Mouse (Mus musculus): ENCODE results near the gene B130006D01Rik.

Gene B130006D01Rik

DNA sequence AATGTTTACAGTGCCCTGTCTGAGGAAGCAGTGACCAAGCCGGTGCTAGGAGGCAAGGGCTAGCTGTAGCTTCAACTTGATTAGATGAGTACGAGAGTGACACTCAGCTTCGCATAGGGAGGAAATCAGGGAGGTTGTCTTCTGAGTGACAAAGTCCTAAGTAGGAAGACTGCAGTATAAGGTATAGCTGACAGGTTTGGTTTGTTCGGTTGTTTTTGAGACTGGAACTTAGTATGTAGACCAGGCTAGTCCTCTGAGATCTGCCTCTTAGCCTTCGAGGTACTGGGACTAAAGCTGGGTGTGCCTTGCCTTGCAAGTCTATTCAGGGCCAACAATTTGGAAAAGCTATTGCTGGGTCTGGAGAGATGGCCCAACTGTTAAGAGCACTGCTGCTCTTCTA lies at the start of gene B130006D01Rik:
B130006D01Rik (plus strand) TSS at position 301 of the 400 bp plus-strand sequence.
- DNase-seq (ENCODE audit: low spot score in 2 of 2): no peak

GRCm38 (mm10) chr11:95675498-95675897 lies 47.9 kb upstream of the B130006D01Rik start:
- DNase-seq (ENCODE audit: low spot score in 2 of 2): no peak

DNA sequence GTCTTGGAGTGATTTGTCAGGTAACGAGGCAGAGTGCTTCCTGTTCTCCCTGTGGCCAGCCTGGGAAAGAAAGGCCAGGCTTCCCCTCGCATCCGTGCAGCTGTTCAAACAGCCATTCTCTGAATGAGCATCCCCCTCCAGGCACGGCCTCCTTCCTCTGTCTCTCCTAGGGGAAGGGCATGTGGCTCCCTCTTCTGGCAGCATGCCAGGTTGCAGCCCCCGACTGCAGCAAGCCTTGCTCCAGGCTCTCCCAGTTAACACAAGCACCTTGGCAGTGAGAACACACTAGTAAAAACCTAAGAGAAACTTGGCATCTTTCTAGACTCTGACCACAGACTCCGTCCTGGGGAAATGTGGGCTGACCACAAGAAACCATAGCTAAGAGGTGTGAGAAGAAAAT lies 47.1 kb upstream of the B130006D01Rik start:
- peak; percentile 66 to 73 for DNase-seq (ENCODE audit: low spot score in 2 of 2)

- no peak for DNase-seq (ENCODE audit: low spot score in 2 of 2)
Observed at GRCm38 (mm10) chr11:95677925-95678701, 45.3 kb upstream of the B130006D01Rik start.

- DNase-seq (ENCODE audit: low spot score in 2 of 2): no peak
Observed at GRCm38 (mm10) chr11:95681995-95682601, 41.3 kb upstream of the B130006D01Rik start.

DNA sequence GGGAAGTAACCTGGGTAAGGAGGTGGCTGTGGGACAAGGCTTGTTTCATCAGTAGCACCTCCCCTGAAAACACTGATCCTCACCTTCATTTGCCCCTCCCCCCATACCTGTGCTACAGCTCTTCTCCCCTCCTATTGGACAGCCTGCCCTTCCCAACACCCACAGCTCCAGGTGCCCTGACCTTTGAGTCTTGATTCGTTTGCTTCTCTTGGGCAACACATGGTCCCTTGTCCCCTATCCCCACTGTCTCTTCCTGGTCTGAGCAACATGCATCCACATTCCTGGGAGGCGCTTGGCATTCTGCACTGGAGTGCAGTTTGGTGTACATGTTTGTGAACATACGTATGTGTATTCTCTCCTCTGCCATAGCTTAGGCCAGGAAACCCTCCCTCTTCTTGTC lies 40.4 kb upstream of the B130006D01Rik start:
- no peak for DNase-seq (ENCODE audit: low spot score in 2 of 2)

DNA sequence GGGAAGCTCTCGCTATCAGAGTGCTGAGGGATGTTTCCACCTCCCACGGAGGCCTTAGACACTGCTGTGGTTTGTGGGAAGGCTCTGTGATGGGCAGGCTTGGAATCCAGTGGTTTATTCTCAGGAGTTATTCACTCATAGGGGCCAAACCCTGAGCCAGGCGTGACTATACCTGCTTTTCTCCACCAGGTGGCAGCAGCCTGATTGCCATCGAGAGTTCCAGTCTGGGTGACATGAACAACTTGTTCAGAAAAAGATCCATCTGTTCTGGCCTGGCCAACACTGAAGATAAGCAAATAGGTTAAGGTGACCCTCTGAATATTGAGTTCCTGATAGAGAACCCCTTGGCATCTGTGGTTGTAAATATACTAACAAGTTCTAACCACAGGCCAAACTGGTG lies 37.4 kb upstream of the B130006D01Rik start:
- peak; percentile 66 to 76 for DNase-seq (ENCODE audit: low spot score in 2 of 2)

GRCm38 (mm10) chr11:95687084-95687656 lies 36.2 kb upstream of the B130006D01Rik start:
- DNase-seq (ENCODE audit: low spot score in 2 of 2): no peak

DNA sequence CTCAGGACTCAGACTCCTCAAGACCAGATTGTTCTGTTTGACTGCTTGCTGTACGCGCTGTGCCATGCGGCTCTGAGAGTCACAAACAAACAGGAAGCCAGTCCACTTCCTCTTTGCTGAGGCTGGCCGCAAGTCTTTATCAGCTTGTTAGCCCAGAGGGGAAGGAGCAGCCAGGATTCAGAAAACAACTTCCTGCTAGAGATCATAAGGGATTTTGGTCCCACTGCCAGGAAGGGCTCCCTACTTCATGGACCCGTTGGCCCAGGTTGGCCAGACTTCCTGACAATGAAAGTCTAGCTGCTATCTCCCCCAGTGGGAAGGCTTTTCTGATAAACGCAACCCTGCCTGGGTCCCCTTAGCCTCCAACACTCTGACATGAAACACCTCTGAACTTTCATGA lies 34.9 kb upstream of the B130006D01Rik start:
- DNase-seq (ENCODE audit: low spot score in 2 of 2): no peak

GRCm38 (mm10) chr11:95688981-95689380 lies 34.4 kb upstream of the B130006D01Rik start:
- no peak for DNase-seq (ENCODE audit: low spot score in 2 of 2)

DNA sequence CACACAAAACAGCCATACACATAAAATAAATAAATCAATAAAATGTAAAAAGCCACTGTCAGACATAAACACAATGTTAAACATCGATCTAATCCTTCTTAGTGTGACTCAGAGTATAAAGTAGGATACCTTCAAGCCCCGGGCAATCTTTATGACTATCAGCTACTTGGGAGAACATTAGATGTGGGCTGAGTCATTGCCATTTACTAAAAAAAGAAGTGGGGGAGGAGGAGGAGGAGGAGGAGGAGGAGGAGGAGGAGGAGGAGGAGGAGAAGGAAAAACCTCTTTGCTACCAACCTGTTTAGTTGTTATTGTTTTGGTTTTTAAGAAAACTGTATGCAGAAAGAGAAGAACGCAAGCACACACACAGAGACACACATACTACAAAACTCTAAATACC lies 33.8 kb upstream of the B130006D01Rik start:
- DNase-seq (ENCODE audit: low spot score in 2 of 2): no peak

DNA sequence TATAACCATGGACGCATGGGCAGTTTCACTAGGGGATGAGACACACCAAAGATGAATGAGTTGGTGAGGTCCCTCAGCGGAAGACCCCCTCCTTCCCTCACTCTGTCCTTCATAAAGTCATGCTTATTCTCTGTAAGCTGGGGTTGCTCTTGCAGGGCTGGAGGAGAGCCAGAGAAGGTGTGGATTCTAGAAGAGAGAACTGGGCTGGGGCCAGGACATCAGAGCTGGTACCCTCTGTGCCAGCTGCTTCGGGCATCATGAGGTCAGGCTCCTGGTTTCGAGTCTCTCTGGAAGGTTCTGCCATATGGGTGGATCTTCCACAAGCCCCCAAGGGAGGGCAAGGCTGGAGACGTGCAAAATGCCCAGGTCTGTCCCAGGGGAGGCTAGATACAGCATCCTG lies 24.8 kb upstream of the B130006D01Rik start:
- DNase-seq (ENCODE audit: low spot score in 2 of 2): no peak

DNA sequence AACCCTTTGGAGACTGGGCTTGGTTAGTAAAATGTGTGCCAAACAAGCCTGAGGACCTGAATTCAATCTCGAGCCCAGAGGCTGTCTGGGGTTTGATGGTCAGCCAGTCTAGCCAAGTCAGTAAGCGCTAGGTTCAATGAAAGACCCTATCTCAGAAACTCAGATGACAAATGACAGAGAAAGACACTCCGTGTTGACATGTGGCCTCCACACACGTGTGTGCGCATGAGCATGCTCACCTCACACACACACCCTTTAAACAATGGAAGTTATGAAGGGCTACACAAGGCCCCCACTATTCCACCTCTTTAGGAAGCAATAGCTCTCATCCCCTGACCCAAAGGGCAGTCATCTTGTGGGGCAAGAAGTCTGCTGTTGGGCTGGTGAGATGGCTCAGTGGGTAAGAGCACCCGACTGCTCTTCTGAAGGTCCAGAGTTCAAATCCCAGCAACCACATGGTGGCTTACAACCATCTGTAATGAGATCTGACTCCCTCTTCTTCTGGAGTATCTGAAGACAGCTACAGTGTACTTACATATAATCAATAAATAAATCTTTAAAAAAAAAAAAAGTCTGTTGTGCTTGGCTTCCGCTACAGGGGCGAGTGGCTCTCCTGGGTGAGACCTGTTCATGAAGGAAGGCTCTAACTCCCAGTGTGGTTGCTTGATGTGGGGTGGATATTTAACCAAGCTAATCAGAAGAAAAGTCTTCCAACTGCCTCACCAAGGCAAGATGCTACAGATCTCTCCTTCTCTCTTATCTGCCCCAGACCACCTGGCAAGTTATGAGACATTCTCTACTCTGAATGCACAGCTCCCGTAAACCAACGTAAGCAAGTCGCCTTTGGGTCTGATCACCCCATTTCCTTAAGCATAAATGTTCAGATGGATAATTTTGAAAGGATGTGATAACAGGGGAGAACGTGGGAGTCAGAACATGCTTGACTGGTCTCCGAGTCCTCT lies 22.3 kb upstream of the B130006D01Rik start:
- DNase-seq (ENCODE audit: low spot score in 2 of 2): no peak

DNA sequence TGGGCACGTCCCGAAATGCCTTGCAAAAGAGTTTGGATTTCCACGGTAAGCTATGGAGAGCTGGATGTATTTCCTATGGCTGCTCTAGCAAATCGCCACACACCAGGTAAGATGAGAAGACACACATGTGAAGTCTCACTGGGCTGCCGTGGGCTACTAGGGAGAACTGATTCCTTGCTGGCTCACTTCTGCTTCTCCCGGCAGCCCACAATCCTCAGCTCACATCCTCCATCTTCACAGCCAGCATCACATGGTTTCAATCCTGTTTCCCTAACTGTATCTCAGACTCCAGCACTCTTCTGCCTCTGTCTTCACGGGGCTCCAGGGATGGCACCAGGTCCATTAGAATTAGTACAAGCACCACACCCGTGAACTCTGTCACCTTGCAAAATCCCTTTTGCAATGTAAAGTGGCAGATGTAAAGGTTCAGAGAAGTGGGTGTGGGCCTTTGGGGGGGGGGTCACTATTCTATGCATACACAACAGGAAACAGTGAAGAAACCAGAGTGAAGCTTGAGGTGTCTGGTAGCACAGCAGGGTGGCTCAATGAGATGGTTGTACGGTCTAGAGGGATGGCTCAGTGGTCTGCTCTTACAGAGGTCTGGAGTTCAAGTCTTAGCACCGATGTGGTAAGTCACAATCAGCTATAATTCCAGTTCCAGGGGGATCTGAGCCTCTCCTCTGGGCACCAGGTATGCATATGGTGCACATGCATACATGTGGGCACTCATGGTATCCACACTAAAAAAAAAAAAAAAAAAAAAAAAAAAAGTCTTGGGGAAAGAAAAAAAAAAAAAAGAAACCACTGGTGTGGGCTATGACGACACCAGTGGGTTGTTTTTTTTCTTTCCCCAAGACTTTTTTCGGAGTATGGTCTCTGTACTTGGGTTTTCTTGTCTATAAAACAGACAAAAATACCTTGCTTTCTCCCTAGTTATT lies 19.1 kb upstream of the B130006D01Rik start:
- DNase-seq (ENCODE audit: low spot score in 2 of 2): no peak

DNA sequence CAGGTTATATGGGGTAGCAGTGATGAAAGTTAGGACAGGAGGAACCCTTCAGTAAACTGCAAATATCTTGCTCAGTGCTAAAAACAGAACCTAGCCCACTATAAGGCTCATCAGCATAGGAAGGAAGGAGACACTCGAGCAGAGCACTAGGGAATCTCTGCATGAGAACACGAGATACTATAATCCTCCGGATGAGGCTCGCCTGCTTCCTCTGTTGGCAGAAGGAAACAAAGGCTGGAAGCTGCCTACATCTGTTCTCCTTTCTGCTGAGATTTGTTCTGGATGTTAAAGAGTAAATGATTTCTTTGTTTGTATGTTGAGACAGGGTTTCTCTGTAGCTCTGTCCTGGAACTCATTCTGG lies 18.4 kb upstream of the B130006D01Rik start:
- DNase-seq (ENCODE audit: low spot score in 2 of 2): no peak

GRCm38 (mm10) chr11:95709534-95710040 lies 13.8 kb upstream of the B130006D01Rik start:
- no peak for DNase-seq (ENCODE audit: low spot score in 2 of 2)

DNA sequence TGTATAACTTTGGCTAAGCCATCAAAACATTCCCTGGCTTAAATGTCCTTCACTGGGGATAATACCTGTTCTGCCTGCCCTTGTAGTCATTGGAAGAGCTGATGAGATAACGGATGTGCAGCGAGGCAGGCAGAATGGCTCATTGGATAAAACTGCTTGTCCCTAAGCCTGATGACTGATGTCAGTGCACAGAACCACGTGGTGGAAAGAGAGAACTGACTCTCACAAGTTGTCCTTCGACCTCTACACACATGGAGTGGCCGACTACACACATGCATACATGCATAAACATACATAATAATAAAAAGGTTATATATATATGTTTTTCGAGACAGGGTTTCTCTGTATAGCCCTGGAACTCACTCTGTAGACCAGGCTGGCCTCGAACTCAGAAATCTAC lies 12.9 kb upstream of the B130006D01Rik start:
- DNase-seq (ENCODE audit: low spot score in 2 of 2): no peak

DNA sequence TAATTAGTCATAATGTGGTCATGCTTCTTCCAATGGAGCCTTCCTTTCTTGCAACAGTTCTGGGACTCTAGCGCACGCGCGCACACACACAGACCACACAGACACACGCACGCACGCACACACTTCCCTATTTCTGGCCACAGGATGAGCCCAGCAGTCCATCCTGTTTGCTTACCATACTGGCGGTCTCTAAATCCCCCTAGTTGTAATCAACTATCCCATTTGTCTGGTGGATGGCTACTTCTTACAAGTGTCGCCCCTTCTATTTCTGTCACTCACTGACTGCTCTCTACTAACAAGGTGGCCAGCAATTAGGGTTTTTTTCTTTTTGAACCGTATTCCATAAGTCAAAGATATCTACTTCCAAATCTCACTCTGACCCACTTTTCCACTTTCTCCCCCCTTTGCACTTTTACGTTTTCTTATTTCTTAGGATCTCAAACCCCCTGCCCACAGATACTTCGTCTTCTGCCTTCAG lies 11.3 kb upstream of the B130006D01Rik start:
- no peak for DNase-seq (ENCODE audit: low spot score in 2 of 2)

GRCm38 (mm10) chr11:95712563-95713224 lies 10.7 kb upstream of the B130006D01Rik start, which contains the start of gene Zfp652:
Zfp652 (plus strand) TSS chr11:95712673.
- DNase-seq (ENCODE audit: low spot score in 2 of 2): peak; percentile 67 to 86

All from cerebellum, postnatal 4 days (tissue).